Mouse (Mus musculus) hindbrain, embryonic 12.5 days (tissue): Measurements from ENCODE around the gene Gm28230. TPM values are rescaled to one million over a fixed set of nuclear protein-coding genes. Genes with fewer than 3 reads are reported as not detected.

Experiments used
- microRNA counts: library from miRNA; unstranded; fragments of <30 nt; microRNA quantifications from one replicate; lab custom pipeline; 2017
- microRNA-seq: library from miRNA; unstranded; fragments of <30 nt; microRNA quantifications from one replicate; pipeline ENCODE4, GENCODE M21; 2017
- polyA plus RNA-seq: library from polyadenylated mRNA; unstranded; fragments of >200 nt; fragmentation: Nextera tagmentation; extraction: Ambion mirVana; gene quantifications from 2 replicates; pipeline ENCODE4 v1.2.1, GENCODE M21; 2016

Gm28230 gene
- polyA plus RNA-seq, 1 experiment from 2014 or later: 1.1 TPM

MicroRNA genes within 50 kb of the gene (microRNA counts, 519-probe panel; counts per million panel counts)
- 4,735 counts per million, percentile 88 among the panel's probes with 10 or more counts for microRNA mmu-miR-10b (lab: Ali Mortazavi, UCI)

Small RNA genes within 50 kb of the gene (microRNA-seq; reads per million reads assigned to microRNA genes)
- gene Gm44463 (not detected), gene Mir10b (15,548 reads per million, percentile 97 among the genes with 10 or more reads in this experiment)

Other genes starting within 250 kb of the Gm28230 start
- gene Lnpk, start 147.3 kb upstream of the Gm28230 start, polyA plus RNA-seq: 57.8 and 61.1 TPM in 2 replicates
- gene Evx2, start 67.2 kb upstream of the Gm28230 start, polyA plus RNA-seq: 2.7 and 3.2 TPM in 2 replicates
- gene Hoxd13, start 58.4 kb upstream of the Gm28230 start, polyA plus RNA-seq: not detected in 2 replicates
- not detected in 2 replicates for gene Hoxd12, start 51.7 kb upstream of the Gm28230 start, polyA plus RNA-seq
- gene Hoxd11, start 47.2 kb upstream of the Gm28230 start, polyA plus RNA-seq: not detected in 2 replicates
- not detected in 2 replicates for gene Hoxd10, start 34.8 kb upstream of the Gm28230 start, polyA plus RNA-seq
- 0.10 TPM in 1 of 2 replicates, not detected in the other for gene Hoxd9, start 29.0 kb upstream of the Gm28230 start, polyA plus RNA-seq
- gene Hoxd8, start 22.1 kb upstream of the Gm28230 start, polyA plus RNA-seq: 0.14 and 0.46 TPM in 2 replicates
- gene Hoxd3, start 14.8 kb upstream of the Gm28230 start, polyA plus RNA-seq: 69.6 and 83.5 TPM in 2 replicates
- 3.6 and 4.6 TPM in 2 replicates for gene Hoxd4, start 14.8 kb upstream of the Gm28230 start, polyA plus RNA-seq
- gene Hoxd1, start 36.3 kb downstream of the Gm28230 start, polyA plus RNA-seq: 2.5 and 3.3 TPM in 2 replicates
- gene Mtx2, start 99.1 kb downstream of the Gm28230 start, polyA plus RNA-seq: 131 TPM in 2 replicates